Mouse (Mus musculus) CD4-positive naive resting alpha-beta T cell, adult 57 days (primary cell): ENCODE data around the gene Avl9. TPM values are rescaled to one million over a fixed set of nuclear protein-coding genes. Genes with fewer than 3 reads are reported as not detected.

Source experiments
- total RNA-seq: library from RNA; stranded (reverse); gene quantifications from one replicate; pipeline ENCODE4 v1.2.4, GENCODE M21; 2023

Gene Avl9
- total RNA-seq = 118 TPM

DNA sequence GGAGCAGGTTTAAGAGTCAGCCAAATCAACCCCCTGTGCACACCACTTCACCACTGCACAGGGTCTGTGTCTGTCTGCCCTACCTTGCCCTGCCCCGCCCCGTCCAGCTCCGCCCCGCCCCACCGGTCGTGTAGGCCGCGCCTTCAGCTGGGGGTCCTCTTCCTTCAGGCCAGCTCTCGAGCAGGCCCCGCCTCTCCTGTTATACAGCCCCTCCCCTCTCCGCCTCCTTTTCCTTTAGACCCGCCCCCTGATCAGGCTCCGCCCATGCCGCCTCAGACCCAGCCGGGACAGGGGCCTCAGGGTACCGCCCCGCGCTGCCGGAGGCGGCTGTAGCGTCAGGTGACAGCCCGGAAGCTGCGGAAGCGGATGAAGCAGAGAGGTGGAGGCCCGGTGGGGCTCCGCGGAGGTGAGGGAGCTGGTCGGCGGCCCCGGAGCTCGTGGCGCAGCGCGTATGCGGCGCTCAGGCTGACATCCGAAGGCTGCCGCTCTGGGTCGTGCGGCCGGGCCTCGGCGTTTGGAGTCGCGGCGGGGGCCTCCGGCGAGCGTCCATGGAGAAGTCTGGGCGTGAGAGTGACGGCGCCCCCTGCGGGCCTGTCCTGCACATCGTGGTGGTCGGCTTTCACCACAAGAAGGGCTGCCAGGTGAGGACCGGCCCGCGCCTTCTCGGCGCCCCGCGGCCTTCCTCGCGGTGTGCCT is at the start of gene Avl9:
Gene Avl9 (plus strand): TSS at position 326 of the 696 bp plus-strand sequence.

DNA sequence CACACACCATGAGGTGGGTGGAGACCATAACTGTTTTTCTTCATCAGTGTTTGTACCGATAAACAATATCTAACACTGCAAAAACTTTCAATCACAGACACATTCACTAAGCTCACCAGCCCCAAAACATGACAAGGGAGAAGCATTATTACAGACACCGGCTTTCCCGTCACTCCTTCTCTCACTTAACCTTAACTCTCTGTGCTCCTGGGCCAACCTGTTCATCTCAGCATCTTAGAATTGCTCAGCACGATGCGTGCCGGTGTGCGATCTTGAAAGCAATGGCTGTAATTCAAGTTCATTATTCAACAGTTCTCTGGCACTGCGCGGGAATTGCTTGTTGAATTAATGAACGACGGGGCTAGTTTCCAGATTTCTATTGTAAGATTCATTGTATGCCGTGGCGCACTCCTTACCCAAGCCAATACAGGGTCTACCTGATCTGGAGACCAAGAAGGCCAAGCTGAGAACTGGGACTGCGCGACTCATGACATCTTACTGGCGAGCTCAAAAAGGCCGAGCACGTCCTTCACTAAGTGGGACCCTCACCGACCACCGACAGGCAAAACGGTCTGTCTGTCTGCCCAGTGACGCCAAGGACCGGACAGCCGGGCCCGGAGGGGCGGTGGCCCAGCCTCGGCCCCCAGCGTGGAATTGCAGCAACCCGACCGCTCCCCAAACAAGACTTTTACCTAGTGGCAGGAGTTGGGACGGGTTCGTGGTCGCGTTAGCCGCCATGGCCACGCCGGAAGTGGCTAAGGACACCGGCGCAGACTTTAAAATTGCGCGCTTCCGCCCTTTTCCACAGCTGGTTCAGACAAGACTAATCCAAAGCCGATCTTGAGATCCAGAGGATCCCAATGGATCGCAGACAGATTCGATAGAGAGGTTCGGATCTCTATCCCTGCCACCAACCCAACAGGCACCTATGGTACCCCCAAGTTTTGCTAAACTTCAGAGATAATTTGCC is 10.5 kb upstream of the Avl9 start, which contains the start of gene Lsm5:
Gene Lsm5 (minus strand): TSS at position 780 of the 970 bp plus-strand sequence.

DNA sequence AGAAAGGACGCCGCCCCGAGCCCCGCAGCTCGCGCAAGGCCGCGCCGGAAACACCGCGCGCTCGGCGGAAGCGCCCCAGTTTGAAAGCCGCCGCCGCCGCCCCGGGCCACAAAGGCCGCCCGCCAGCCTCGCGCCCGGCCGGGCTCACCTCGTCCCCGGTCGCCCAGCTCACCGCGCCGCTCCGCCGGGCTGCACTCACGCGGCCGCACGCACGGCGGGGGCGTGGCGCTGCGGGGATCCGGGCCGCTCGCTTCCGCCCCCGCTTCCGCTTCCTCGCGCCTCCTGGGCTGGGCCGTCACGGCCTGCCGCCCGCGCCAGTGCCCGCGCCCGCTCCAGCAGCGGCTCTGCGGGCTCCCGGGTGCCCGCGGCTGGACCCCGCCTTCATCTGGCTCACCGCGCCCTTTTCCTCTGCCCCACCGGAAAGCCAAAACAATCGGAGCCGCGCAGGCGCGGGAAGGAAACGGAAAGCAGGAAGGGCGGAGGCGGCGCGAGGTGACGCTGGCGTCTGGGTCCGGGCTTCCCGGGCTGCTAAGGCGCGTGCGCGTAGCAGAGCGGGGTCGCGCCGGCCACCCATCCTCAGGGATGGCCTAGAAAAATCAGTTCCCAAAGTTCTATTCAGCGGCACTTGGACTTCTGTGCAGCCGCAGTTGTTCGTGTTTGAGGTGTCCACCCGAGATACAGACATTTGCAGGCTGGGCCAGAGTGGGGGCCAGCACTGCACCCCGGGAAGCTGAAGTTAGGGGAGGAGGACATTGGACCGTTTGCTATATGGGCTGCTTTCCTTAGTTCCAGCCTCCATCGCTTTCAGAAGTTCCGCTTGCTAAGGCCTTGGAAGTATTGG is 82.8 kb downstream of the Avl9 start, which contains the start of gene Kbtbd2:
Gene Kbtbd2 (minus strand): TSS at position 503 of the 841 bp plus-strand sequence.

Other genes starting within 250 kb of the Avl9 start
- gene Pde1c, start 145.8 kb upstream of the Avl9 start, total RNA-seq = 0.18 TPM
- gene Lsm5, start 10.2 kb upstream of the Avl9 start, total RNA-seq = 26.1 TPM
- gene Kbtbd2, start 82.9 kb downstream of the Avl9 start, total RNA-seq = 96.4 TPM
- 0.50 TPM for gene Fkbp9, start 117.2 kb downstream of the Avl9 start, total RNA-seq
- gene Nt5c3, start 209.0 kb downstream of the Avl9 start, total RNA-seq = 57.6 TPM
- gene Vmn1r4, start 209.1 kb downstream of the Avl9 start, total RNA-seq = 0.27 TPM